Mouse (Mus musculus) hindbrain, embryonic 10.5 days (tissue): ENCODE data around the gene Gm10945. TPM values are rescaled to one million over a fixed set of nuclear protein-coding genes. Genes with fewer than 3 reads are reported as not detected.

Experiments used
- polyA plus RNA-seq: library from polyadenylated mRNA; unstranded; fragments of >200 nt; fragmentation: Nextera tagmentation; extraction: Ambion mirVana; gene quantifications from 2 replicates; pipeline ENCODE4 v1.2.1, GENCODE M21; 2016

Gm10945 gene
- polyA plus RNA-seq, 1 experiment from 2014 or later, result not detected

Other genes with a start within 250 kb of the Gm10945 start
- gene Oprm1, start 3.3 kb downstream of the Gm10945 start, polyA plus RNA-seq, result 0.44 TPM in 1 of 2 replicates, not detected in the other